In genomic region chr6:117167426-117167730, GRCm38 (mm10) we compare ENCODE assay signal across 8 mouse cellular contexts. TPM values are rescaled to one million over a fixed set of nuclear protein-coding genes. Genes with fewer than 3 reads are reported as not detected.
DNase-seq lines count a peak whose midpoint lies in the region; ATAC-seq lines count a peak whose summit lies in the region.

No protein-coding gene starts in this region.

- no peaks in the 10 kb centered on the region for H3K9me3 ChIP-seq in kidney, embryonic 15.5 days (replicated peaks)
- H3K9me3 ChIP-seq in forebrain, embryonic 11.5 days (ENCODE audit: control insufficient read depth, low read length) = no peaks in the 10 kb centered on the region
- H3K9me3 ChIP-seq in hindbrain, embryonic 15.5 days = no peaks in the 10 kb centered on the region
- no peaks in the 10 kb centered on the region for H3K9me3 ChIP-seq in midbrain, embryonic 13.5 days

- no peak for ATAC-seq in kidney, embryonic 15.5 days (replicated peaks; ENCODE audit: low FRiP score)
- no peak; the same call in 1 of the 2 replicates for ATAC-seq in forebrain, embryonic 11.5 days (replicated peaks; ENCODE audit: low FRiP score)
- no peak for ATAC-seq in hindbrain, embryonic 15.5 days (ENCODE audit: low FRiP score, low read depth)
- no peak for ATAC-seq in midbrain, embryonic 13.5 days

- no peak overlapping the region for H3K27ac ChIP-seq in kidney, embryonic 15.5 days
- H3K27ac ChIP-seq in forebrain, embryonic 11.5 days (ENCODE audit: low read depth, low read length) = no peak overlapping the region
- no peak overlapping the region for H3K27ac ChIP-seq in hindbrain, embryonic 15.5 days (replicated peaks)
- H3K27ac ChIP-seq in midbrain, embryonic 13.5 days = no peak overlapping the region

- H3K4me3 ChIP-seq in kidney, embryonic 15.5 days (replicated peaks) = peak overlapping the region; percentile 74; the same call in 1 of the 2 replicates
- H3K4me3 ChIP-seq in forebrain, embryonic 11.5 days (ENCODE audit: low read depth, low read length) = no peak overlapping the region
- peak overlapping the region; percentile 4; the same call in 1 of the 2 replicates for H3K4me3 ChIP-seq in hindbrain, embryonic 15.5 days
- H3K4me3 ChIP-seq in midbrain, embryonic 13.5 days (replicated peaks) = no peak overlapping the region

- no peak overlapping the region for H3K9ac ChIP-seq in kidney, embryonic 15.5 days
- no peak overlapping the region for H3K9ac ChIP-seq in forebrain, embryonic 11.5 days (ENCODE audit: low read length)
- no peak overlapping the region for H3K9ac ChIP-seq in hindbrain, embryonic 15.5 days
- H3K9ac ChIP-seq in midbrain, embryonic 13.5 days (replicated peaks) = no peak overlapping the region

- WGBS in kidney, embryonic 15.5 days = 21% methylated on average over 7 of the region's 7 CpGs
- 7% methylated on average over 7 of the region's 7 CpGs for WGBS in forebrain, embryonic 11.5 days
- WGBS in hindbrain, embryonic 15.5 days = 14% methylated on average over 7 of the region's 7 CpGs
- 10% methylated on average over 7 of the region's 7 CpGs for WGBS in midbrain, embryonic 13.5 days

- peaks cover 41% of the 10 kb centered on the region for H3K4me1 ChIP-seq in kidney, embryonic 15.5 days
- H3K4me1 ChIP-seq in forebrain, embryonic 11.5 days (replicated peaks; ENCODE audit: control insufficient read depth, insufficient read depth, low read length) = peaks cover 2% of the 10 kb centered on the region; the same call in 1 of the 2 replicates
- H3K4me1 ChIP-seq in hindbrain, embryonic 15.5 days (replicated peaks) = peaks cover 32% of the 10 kb centered on the region
- peaks cover 28% of the 10 kb centered on the region for H3K4me1 ChIP-seq in midbrain, embryonic 13.5 days (replicated peaks)

- intact Hi-C loops in left cerebral cortex, postnatal 4 days (cut with DNase I) = loop anchor here (2.0 to 10.0 kb wide), 4 partner anchors 400 to 659 kb away; partner anchors contain the start of gene Depp1

- peaks cover 36% of the 10 kb centered on the region for H3K27me3 ChIP-seq in kidney, embryonic 15.5 days
- peaks cover 40% of the 10 kb centered on the region for H3K27me3 ChIP-seq in forebrain, embryonic 11.5 days (ENCODE audit: control insufficient read depth, insufficient read depth, low read length)
- H3K27me3 ChIP-seq in hindbrain, embryonic 15.5 days = peaks cover 50% of the 10 kb centered on the region
- peaks cover 67% of the 10 kb centered on the region for H3K27me3 ChIP-seq in midbrain, embryonic 13.5 days

- 0 out of 2 replicates have a peak, but pooled peaks cover 5% of the 10 kb centered on the region for H3K36me3 ChIP-seq in kidney, embryonic 15.5 days
- H3K36me3 ChIP-seq in forebrain, embryonic 11.5 days (ENCODE audit: control insufficient read depth, insufficient read depth, low read length) = no peaks in the 10 kb centered on the region
- H3K36me3 ChIP-seq in hindbrain, embryonic 15.5 days = no peaks in the 10 kb centered on the region
- H3K36me3 ChIP-seq in midbrain, embryonic 13.5 days = no peaks in the 10 kb centered on the region

- H3K4me2 ChIP-seq in kidney, embryonic 15.5 days = peak overlapping the region; percentile 98
- peak overlapping the region; percentile 31; the same call in 1 of the 2 replicates for H3K4me2 ChIP-seq in forebrain, embryonic 11.5 days (ENCODE audit: low read depth, low read length, severe bottlenecking)
- H3K4me2 ChIP-seq in hindbrain, embryonic 15.5 days = peak overlapping the region; percentile 46
- H3K4me2 ChIP-seq in midbrain, embryonic 13.5 days (replicated peaks) = peak overlapping the region; percentile 32; the same call in 1 of the 2 replicates

- no peak for DNase-seq in kidney, postnatal 14 days
- DNase-seq in forebrain, embryonic 11.5 days (ENCODE audit: low spot score) = no peak
- DNase-seq in left cerebral cortex, postnatal 4 days = no peak
- DNase-seq in frontal cortex, adult 2 months (ENCODE audit: extremely low spot score in 1 of 2, low spot score in 1 of 2) = no peak
- DNase-seq in ovary, postnatal 14 days (ENCODE audit: low spot score) = no peak

RNA-seq across cellular contexts. Expression of gene Cxcl12, which starts 1.0 kb away (rescaled TPM):
- polyA plus RNA-seq in kidney, embryonic 15.5 days (2015; fragmentation: Nextera tagmentation; extraction: Ambion mirVana) = 140 and 158 TPM in 2 replicates
- 52.0 and 56.7 TPM in 2 replicates for polyA plus RNA-seq in forebrain, embryonic 11.5 days (2014; fragmentation: Nextera tagmentation; extraction: Ambion mirVana)
- 65.4 and 77.1 TPM in 2 replicates for polyA plus RNA-seq in hindbrain, embryonic 15.5 days (2015; fragmentation: Nextera tagmentation; extraction: Ambion mirVana)
- polyA plus RNA-seq in midbrain, embryonic 13.5 days (2015; fragmentation: Nextera tagmentation; extraction: Ambion mirVana) = 50.3 and 61.2 TPM in 2 replicates
- total RNA-seq in left cerebral cortex, postnatal 4 days (2021) = 10 to 100 TPM; 47.8 to 57.1 TPM
- polyA plus RNA-seq in frontal cortex, adult 2 months (2012; rRNA removed) = 59.3 and 66.9 TPM in 2 replicates

Comparison
In these comparisons a context has a peak if more than half of its experiments do, and no peak if none do; other contexts are left out.
1. H3K4me2 ChIP-seq: peak in every context shown above with its lines; median percentile 98 in kidney, embryonic 15.5 days; 46 in hindbrain, embryonic 15.5 days; 32 in midbrain, embryonic 13.5 days; 31 in forebrain, embryonic 11.5 days.
2. H3K4me3 ChIP-seq: peak in kidney, embryonic 15.5 days (single experiment) and hindbrain, embryonic 15.5 days (single experiment); none in forebrain, embryonic 11.5 days (single experiment) and midbrain, embryonic 13.5 days (single experiment).